Mouse (Mus musculus) heart, embryonic 13.5 days (tissue): Measurements from ENCODE around the gene Dydc2. TPM values are rescaled to one million over a fixed set of nuclear protein-coding genes. Genes with fewer than 3 reads are reported as not detected.

Source experiments
- ATAC-seq: fragments of 200-750 bp; cut with Nextera tagmentation; 2 replicates; pipeline ENCODE4 v1.8.0; 2017; ENCODE audit warnings: moderate TSS enrichment; ENCODE audit not compliant: insufficient number of reproducible peaks, low FRiP score, low TSS enrichment; ENCODE audit errors: extremely low read depth
- H3K27ac ChIP-seq: fragments of 300-500 bp; sonication (generic); replicated peaks from 2 replicates; pipeline ENCODE4 v1.5.1; 2015; ENCODE audit warnings: moderate library complexity, mild to moderate bottlenecking, inconsistent platforms
- H3K27me3 ChIP-seq: fragments of 300-500 bp; sonication (generic); replicated peaks from 2 replicates; pipeline ENCODE4 v1.6.1; 2015; ENCODE audit warnings: mild to moderate bottlenecking, inconsistent platforms
- H3K36me3 ChIP-seq: fragments of 300-500 bp; sonication (generic); 2 replicates; pipeline ENCODE4 v1.6.1; 2015; ENCODE audit warnings: mild to moderate bottlenecking, inconsistent platforms
- H3K4me1 ChIP-seq: fragments of 300-500 bp; sonication (generic); 2 replicates; pipeline ENCODE4 v1.6.1; 2015; ENCODE audit warnings: inconsistent platforms
- H3K4me2 ChIP-seq: fragments of 300-500 bp; sonication (generic); 2 replicates; pipeline ENCODE4 v1.6.1; 2015; ENCODE audit warnings: inconsistent platforms, mild to moderate bottlenecking, moderate library complexity
- H3K4me3 ChIP-seq: fragments of 300-500 bp; sonication (generic); 2 replicates; pipeline ENCODE4 v1.5.1; 2015; ENCODE audit warnings: moderate library complexity, mild to moderate bottlenecking, inconsistent platforms
- H3K9ac ChIP-seq: fragments of 300-500 bp; sonication (generic); 2 replicates; pipeline ENCODE4 v1.6.1; 2015; ENCODE audit warnings: inconsistent platforms, mild to moderate bottlenecking, moderate library complexity
- H3K9me3 ChIP-seq: fragments of 300-500 bp; sonication (generic); 2 replicates; pipeline ENCODE4 v1.6.1; 2016; ENCODE audit warnings: inconsistent platforms
- WGBS: fragments of 180-500 bp; shearing (Covaris S2); methylation state at CpG from one replicate; pipeline ENCODE4 v1.1.7; 2015; ENCODE audit warnings: mixed read lengths; 5-methylcytosine and 5-hydroxymethylcytosine counted together
- polyA plus RNA-seq: library from polyadenylated mRNA; unstranded; fragments of >200 nt; fragmentation: Nextera tagmentation; extraction: Ambion mirVana; gene quantifications from 2 replicates; pipeline ENCODE4 v1.2.1, GENCODE M21; 2015

Gene Dydc2
- polyA plus RNA-seq = 0.24 and 0.49 TPM in 2 replicates

DNA sequence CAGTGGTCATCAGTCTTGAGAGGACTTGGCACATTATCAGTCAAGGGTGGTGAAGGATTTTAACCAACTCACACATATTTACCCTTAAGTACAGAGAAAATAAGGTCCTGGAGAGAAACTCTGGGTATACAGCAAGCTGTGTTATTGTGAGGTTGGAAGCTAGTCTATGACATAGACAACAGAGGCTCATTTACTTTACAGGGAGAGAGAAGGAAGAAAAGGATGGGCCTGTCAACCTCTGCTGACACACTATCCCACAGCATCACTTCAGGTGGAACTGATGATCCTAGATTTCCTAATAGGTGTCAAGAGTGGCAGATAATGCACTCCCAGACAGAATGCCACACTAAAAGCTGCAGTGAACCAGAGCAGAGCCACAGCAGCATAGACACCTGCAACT, at the start of gene Dydc2:
Dydc2 (minus strand) TSS at position 101 of the 400 bp plus-strand sequence.
- Histone ChIP-seq H3K36me3 (no peaks in the 10 kb centered on the region), H3K4me2 (no peak within 1 kb of the TSS), H3K27me3 (0 out of 2 replicates have a peak, but pooled peaks cover 7% of the 10 kb centered on the region), H3K27ac (no peak within 1 kb of the TSS), H3K4me1 (peaks cover 20% of the 10 kb centered on the region), H3K4me3 (no peak within 1 kb of the TSS), H3K9me3 (no peaks in the 10 kb centered on the region), H3K9ac (no peak within 1 kb of the TSS)
- no peak for ATAC-seq

DNA sequence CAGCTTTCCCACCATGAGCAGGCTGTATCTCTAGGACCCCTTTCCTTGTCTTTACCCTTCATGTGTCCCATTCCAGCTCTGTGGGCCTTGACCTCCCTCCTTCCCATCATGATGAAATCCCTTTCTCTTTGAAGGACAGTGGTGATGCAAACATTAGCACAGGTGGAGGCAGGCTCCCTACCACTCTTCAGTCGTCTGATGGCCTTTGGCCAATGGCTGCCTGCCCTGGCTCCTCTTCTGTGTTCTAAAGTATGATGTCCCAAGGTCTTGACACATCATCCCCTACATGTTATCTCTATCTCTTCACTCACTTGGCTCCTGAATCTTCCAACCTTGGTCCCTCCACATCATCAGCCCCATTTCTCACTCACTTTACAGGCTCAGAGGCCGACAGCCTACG, 47.3 kb upstream of the Dydc2 start:
- Histone ChIP-seq H3K4me3 (no peak overlapping the region), H3K9me3 (no peaks in the 10 kb centered on the region), H3K9ac (no peak overlapping the region), H3K36me3 (no peaks in the 10 kb centered on the region), H3K4me2 (no peak overlapping the region), H3K27me3 (no peaks in the 10 kb centered on the region), H3K27ac (no peak overlapping the region), H3K4me1 (peaks cover 13% of the 10 kb centered on the region)
- ATAC-seq = no peak
- 72% methylated on average over 3 of the region's 3 CpGs for WGBS

DNA sequence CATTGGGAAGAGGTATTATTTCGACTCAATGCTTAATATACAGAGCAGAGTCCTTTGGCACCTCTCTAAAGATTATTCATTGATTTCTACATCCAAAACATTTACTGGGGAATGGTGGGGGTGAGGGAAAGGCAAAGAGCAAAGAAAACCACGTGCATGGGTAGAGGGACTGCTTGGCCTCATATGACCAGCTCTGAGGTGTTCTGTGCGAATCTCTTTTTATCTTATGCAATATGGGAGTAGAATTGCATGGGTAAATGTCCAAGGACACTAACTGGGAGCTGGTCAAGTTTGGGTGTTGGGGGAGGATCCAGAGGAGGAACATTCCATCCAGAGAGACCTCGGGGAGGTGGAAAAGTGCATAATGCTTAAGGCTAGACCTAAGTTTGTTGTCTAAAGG, 43.9 kb upstream of the Dydc2 start:
- Histone ChIP-seq H3K4me3 (no peak overlapping the region), H3K4me1 (peaks cover 7% of the 10 kb centered on the region), H3K27me3 (no peaks in the 10 kb centered on the region), H3K9me3 (no peaks in the 10 kb centered on the region), H3K9ac (no peak overlapping the region), H3K27ac (no peak overlapping the region), H3K36me3 (no peaks in the 10 kb centered on the region), H3K4me2 (no peak overlapping the region)
- 68% methylated on average over 4 of the region's 4 CpGs for WGBS
- ATAC-seq = no peak

DNA sequence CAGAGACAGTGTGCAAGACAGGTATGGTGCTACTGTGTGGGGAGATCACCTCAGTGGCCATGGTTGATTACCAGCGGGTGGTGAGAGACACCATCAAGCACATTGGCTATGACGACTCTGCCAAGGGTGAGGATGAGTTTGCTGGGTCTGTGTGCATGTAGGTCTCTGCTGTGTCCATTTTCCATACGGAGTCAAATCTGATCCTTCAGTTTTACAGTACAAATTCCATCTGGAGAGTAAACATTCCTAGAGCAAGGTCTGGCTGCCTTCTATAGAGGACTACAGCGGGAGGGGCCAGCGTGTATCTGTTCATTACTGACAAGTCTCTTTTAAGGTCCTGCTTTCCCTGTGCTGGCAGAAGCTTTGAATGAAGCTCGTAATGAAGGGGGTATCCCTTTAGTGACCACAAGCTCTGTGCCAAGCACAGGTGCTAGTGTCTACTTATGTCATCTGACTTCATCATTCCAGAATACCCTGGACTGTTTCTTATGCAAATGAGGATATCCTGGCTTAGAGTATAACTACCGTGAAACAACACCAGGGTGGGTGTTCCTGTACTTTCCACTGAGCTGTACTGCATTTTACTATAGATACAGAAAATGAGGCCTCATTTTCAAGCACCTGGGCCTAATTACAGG, 42.1 kb upstream of the Dydc2 start:
- H3K9me3 ChIP-seq = no peaks in the 10 kb centered on the region
- no peaks in the 10 kb centered on the region for H3K4me1 ChIP-seq
- H3K27me3 ChIP-seq = no peaks in the 10 kb centered on the region
- H3K9ac ChIP-seq = no peak overlapping the region
- no peaks in the 10 kb centered on the region for H3K36me3 ChIP-seq
- no peak overlapping the region for H3K27ac ChIP-seq
- 76% methylated on average over 7 of the region's 7 CpGs for WGBS
- ATAC-seq = no peak
- H3K4me2 ChIP-seq = no peak overlapping the region
- no peak overlapping the region for H3K4me3 ChIP-seq

DNA sequence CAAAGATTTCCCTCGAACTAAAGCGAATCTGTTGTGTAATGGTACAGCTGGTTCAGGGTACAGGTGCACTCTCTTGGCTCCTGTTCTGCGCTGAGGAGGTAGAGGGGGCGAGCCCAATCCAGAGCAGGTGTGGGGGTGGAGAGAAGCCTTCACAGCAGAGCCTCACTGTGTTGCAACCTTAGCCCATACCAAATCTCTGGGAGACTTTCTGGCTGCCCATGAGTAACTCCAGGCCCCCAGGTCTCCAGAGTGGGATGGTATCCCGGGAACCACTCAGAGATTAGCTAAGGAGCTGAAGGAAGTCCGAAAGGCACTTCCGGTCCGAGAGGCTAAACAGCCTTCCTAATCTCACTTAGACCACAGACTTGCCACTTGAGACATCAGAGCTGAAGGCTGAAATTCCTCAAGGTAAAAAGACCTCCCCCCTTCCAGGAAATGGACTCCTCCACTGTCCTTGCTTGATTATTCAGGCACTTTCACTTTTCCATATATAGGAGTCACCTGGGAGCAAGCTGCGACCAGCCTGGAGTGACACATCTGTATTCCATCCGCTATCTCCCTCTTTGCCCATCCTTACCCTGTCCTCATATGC, 35.9 kb upstream of the Dydc2 start, which contains the start of gene Mat1a:
Mat1a (plus strand) TSS at position 183 of the 592 bp plus-strand sequence.
- no peak for ATAC-seq
- peak within 1 kb of the TSS; percentile 63 for H3K4me2 ChIP-seq
- H3K27ac ChIP-seq = no peak within 1 kb of the TSS
- no peak within 1 kb of the TSS for H3K9ac ChIP-seq
- 46% methylated on average over 10 of the region's 10 CpGs for WGBS
- H3K4me1 ChIP-seq = peaks cover 8% of the 10 kb centered on the region; the same call in 1 of the 2 replicates
- H3K9me3 ChIP-seq = no peaks in the 10 kb centered on the region
- H3K27me3 ChIP-seq = no peaks in the 10 kb centered on the region
- H3K4me3 ChIP-seq = peak within 1 kb of the TSS; percentile 29
- H3K36me3 ChIP-seq = no peaks in the 10 kb centered on the region

DNA sequence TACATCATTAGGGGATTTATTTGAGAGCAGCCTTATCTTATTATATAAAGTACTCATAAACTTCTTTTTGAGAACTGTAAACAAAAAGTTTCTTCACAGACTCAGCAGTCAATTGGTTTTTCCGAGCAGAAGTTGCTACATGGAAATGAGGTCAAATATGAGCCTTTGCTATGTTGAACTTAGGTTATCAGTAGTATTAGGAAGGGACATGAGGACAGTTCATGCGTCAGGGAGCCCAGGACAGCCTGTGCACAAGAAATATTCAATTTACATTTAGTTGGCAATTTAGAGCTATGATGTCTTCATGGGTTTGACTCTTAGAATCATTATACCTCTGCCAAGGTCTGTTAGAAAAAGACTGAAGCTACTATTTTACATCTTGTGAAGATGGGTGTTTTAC, 33.3 kb upstream of the Dydc2 start:
- Histone ChIP-seq H3K27me3 (no peaks in the 10 kb centered on the region), H3K9ac (no peak overlapping the region), H3K36me3 (no peaks in the 10 kb centered on the region), H3K4me1 (peaks cover 8% of the 10 kb centered on the region; the same call in 1 of the 2 replicates), H3K4me3 (no peak overlapping the region), H3K9me3 (no peaks in the 10 kb centered on the region), H3K4me2 (no peak overlapping the region), H3K27ac (no peak overlapping the region)
- ATAC-seq = no peak
- 61% methylated on average over 2 of the region's 2 CpGs for WGBS

DNA sequence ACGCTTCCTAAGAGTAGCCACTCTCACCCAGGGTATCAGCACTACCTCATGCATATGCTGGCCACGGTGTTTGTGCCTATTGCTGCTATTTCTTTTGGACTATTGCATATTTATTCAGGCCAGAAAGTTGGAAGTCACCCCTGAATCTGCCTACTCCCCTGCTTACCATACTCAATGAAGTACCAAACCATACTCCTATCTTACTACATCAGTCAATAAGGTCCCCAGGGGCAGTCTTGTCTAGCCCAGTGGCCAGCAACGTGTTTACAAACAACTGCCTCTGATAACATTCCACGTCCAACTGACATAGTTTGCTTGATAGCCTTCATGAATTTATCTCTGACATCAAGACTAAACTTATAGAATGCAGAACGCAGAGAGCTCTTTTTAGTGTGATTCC, 32.2 kb upstream of the Dydc2 start:
- no peak for ATAC-seq
- no peak overlapping the region for H3K27ac ChIP-seq
- WGBS = 73% methylated on average over 5 of the region's 5 CpGs
- H3K4me1 ChIP-seq = peaks cover 8% of the 10 kb centered on the region; the same call in 1 of the 2 replicates
- no peak overlapping the region for H3K9ac ChIP-seq
- no peak overlapping the region for H3K4me3 ChIP-seq
- no peaks in the 10 kb centered on the region for H3K9me3 ChIP-seq
- H3K27me3 ChIP-seq = no peaks in the 10 kb centered on the region
- no peak overlapping the region for H3K4me2 ChIP-seq
- no peaks in the 10 kb centered on the region for H3K36me3 ChIP-seq

DNA sequence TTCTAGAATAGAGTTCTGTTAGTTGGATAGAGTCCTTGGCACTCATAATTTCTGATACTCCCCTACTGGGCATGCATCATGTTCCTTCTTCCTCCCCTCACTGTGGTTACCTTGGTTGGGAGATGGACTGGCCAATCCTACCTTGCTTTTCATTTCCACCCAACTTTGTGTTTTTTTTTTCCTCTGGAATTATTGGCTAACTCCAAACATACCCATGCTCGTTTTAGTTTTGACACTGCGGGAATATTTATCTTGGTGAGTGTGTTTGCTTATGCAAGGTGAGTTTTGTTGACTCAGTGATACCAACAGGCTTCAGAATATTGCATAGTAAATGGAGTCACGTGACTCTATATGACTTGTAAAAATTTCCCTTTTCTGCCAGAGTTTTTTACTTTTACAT, 31.7 kb upstream of the Dydc2 start:
- Histone ChIP-seq H3K9ac (no peak overlapping the region), H3K27ac (no peak overlapping the region), H3K4me3 (no peak overlapping the region), H3K9me3 (no peaks in the 10 kb centered on the region), H3K4me1 (peaks cover 8% of the 10 kb centered on the region; the same call in 1 of the 2 replicates), H3K36me3 (no peaks in the 10 kb centered on the region), H3K4me2 (no peak overlapping the region), H3K27me3 (no peaks in the 10 kb centered on the region)
- no peak for ATAC-seq
- 73% methylated on average over 3 of the region's 3 CpGs for WGBS

DNA sequence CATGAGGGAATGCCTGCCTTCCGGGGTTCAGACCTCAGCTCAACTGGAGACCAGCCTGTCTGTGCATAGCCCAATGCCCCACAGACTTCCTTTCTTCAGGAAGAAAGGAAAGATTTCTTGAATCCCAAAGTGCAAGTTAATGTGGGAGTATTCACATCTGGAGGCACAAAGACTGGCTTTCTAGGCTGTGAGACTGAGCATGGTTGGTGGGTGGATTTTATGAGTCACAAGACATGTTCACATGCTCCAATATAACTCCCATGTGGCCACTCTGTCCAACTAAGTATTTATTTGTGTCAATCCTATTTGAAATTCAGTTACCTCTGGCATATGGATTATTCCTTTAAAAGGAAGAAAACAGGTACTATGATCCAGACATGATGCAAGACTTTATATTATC, 29.7 kb upstream of the Dydc2 start:
- H3K9ac ChIP-seq = no peak overlapping the region
- no peaks in the 10 kb centered on the region for H3K27me3 ChIP-seq
- ATAC-seq = no peak
- H3K36me3 ChIP-seq = no peaks in the 10 kb centered on the region
- WGBS = 82% methylated on average over 1 of the region's 1 CpGs
- H3K4me2 ChIP-seq = no peak overlapping the region
- no peaks in the 10 kb centered on the region for H3K9me3 ChIP-seq
- H3K4me3 ChIP-seq = no peak overlapping the region
- H3K27ac ChIP-seq = no peak overlapping the region
- no peaks in the 10 kb centered on the region for H3K4me1 ChIP-seq

DNA sequence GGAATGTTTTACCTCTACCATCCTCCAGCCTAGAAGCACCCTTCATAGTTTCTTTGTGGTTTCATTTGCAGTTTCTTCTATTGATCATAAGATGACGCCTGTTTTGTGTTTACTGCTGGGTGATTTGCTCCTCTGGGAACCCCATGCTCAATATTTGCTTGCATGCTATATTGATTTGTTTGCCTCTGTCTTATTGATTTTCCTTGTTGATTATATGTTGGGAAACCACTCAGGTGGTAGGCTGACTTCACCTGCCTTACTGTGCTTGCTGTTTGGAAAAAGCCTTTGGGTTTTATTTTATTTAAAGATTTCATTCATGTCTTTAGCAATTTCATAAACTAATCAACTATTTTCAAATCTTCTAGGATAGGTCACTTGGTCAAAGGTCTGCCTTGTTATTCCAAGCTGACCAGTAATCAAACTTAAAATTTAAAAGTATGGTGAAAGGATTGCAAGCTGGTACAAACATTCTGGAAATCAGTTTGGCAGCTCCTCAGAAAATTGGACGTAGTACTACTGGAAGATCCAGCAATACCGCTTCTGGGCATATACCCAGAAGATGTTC, 27.4 kb upstream of the Dydc2 start:
- no peaks in the 10 kb centered on the region for H3K4me1 ChIP-seq
- 82% methylated on average over 3 of the region's 3 CpGs for WGBS
- H3K36me3 ChIP-seq = no peaks in the 10 kb centered on the region
- H3K27me3 ChIP-seq = no peaks in the 10 kb centered on the region
- no peak overlapping the region for H3K27ac ChIP-seq
- no peak overlapping the region for H3K4me3 ChIP-seq
- H3K9me3 ChIP-seq = no peaks in the 10 kb centered on the region
- no peak for ATAC-seq
- H3K9ac ChIP-seq = no peak overlapping the region
- H3K4me2 ChIP-seq = no peak overlapping the region

DNA sequence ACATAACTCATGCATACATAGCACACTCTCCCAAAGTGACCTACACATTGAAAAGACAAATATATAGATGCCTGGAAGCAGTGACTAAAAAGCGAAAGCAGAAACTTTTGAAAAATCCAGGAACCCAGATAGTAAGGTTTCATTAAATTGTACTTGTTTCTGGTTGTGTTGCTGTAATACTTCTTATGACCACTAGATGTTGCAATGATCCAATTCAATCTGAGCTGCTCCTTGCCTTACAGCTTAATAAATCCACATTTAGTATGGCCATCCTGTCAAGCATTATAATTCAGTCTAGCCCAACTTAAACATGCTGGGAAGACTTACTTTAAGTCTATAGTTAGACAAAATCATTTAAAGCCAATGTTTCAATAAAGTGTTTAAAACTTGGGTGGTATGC, 25.1 kb upstream of the Dydc2 start:
- Histone ChIP-seq H3K9ac (no peak overlapping the region), H3K27ac (no peak overlapping the region), H3K36me3 (no peaks in the 10 kb centered on the region), H3K4me1 (no peaks in the 10 kb centered on the region), H3K4me3 (no peak overlapping the region), H3K9me3 (no peaks in the 10 kb centered on the region), H3K27me3 (no peaks in the 10 kb centered on the region), H3K4me2 (no peak overlapping the region)
- no peak for ATAC-seq
- 29% methylated on average over 1 of the region's 1 CpGs for WGBS

DNA sequence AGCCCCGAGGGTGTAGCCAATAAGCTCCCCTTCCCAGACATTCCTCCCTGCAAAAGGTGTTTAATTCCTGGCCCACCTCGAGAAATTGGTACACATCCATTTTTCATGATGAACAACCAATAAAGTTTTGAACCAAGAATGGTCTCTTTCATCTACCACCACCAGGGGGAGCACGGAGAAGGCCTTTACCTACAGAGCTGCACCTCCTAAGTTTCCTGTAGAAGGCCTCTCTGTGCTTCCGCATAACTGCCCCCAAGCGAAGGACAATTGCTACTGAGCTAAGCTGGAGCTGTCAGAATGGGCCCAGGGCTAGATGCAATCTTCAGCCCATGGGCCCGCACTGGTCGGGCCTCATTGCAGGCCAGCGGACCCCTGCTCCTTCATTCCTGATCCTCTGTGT, 21.8 kb upstream of the Dydc2 start:
- no peaks in the 10 kb centered on the region for H3K9me3 ChIP-seq
- no peak overlapping the region for H3K4me2 ChIP-seq
- no peaks in the 10 kb centered on the region for H3K4me1 ChIP-seq
- no peak overlapping the region for H3K27ac ChIP-seq
- WGBS = 41% methylated on average over 8 of the region's 8 CpGs
- H3K27me3 ChIP-seq = no peaks in the 10 kb centered on the region
- no peak overlapping the region for H3K9ac ChIP-seq
- H3K4me3 ChIP-seq = no peak overlapping the region
- no peaks in the 10 kb centered on the region for H3K36me3 ChIP-seq
- no peak for ATAC-seq
